Mouse (Mus musculus) bone marrow macrophage, adult 2 months (primary cell): ENCODE data around the gene Unc5a.

Experiments used
- CTCF ChIP-seq: IDR thresholded peaks from 2 replicates; pipeline ENCODE4 v1.5.1; 2012; ENCODE audit warnings: low read depth, mild to moderate bottlenecking, low read length, moderate library complexity
- POLR2A ChIP-seq: IDR thresholded peaks from 2 replicates; pipeline ENCODE4 v1.6.1; 2012; ENCODE audit warnings: mild to moderate bottlenecking, low read depth, low read length, borderline replicate concordance

- TF ChIP-seq CTCF (no peak), POLR2A (no peak)
Measured at GRCm38 (mm10) chr13:54925466-54925865, 23.7 kb upstream of the Unc5a start.
